11 mouse cellular contexts compared by ENCODE assay signal in the genomic region with DNA sequence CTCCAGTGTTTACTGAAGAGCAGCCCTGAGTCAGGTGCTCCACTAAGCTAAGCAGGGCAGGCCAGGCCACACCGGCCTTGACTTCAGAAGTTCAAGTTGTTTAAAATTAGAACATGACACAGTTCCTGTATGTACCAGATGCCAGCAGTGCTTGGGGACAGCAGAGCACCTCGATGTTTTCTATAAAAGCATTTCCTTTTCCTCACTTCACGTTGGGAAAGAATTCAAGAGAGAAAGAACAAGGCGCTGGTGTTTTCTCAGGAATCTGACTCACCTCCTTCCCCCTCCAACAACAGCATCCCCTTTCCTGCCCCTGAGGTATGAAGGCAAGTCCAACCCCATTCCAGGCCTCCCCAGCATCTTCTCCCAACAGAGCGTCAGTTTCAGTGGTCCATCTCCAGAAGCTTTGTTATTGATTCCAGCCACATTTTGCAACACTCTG.
A peak's percentile ranks its signal among the peaks of the same experiment; 100 is the strongest.
DNase-seq lines count a peak whose midpoint lies in the region; ATAC-seq and TF ChIP-seq lines count a peak whose summit lies in the region.
"Had no signal": no experiment of that assay in that cellular context is flagged by ENCODE, and none has a peak within 500 bp of the region (broad histone marks: within the 10 kb centered on the region; RNA-seq: fewer than 3 reads in every experiment).

No protein-coding gene starts in this region.

- no peaks in the 10 kb centered on the region for H3K36me3 ChIP-seq in lung, embryonic 15.5 days
- H3K36me3 ChIP-seq in embryonic facial prominence, embryonic 11.5 days (replicated peaks; ENCODE audit: control insufficient read depth, insufficient read depth, low read depth, low read length) = no peaks in the 10 kb centered on the region
- H3K36me3 ChIP-seq in heart, embryonic 15.5 days = no peaks in the 10 kb centered on the region

- peak overlapping the region; percentile 69 for H3K27ac ChIP-seq in lung, embryonic 15.5 days
- no peak overlapping the region for H3K27ac ChIP-seq in embryonic facial prominence, embryonic 11.5 days (replicated peaks; ENCODE audit: low read depth, low read length)
- H3K27ac ChIP-seq in heart, embryonic 15.5 days = peak overlapping the region; percentile 70
- H3K27ac ChIP-seq: macrophage had no signal

- no peak for ATAC-seq in lung, embryonic 15.5 days (ENCODE audit: borderline replicate concordance, extremely low read depth, low FRiP score, low TSS enrichment)
- ATAC-seq in embryonic facial prominence, embryonic 11.5 days (replicated peaks; ENCODE audit: insufficient number of reproducible peaks, low FRiP score, low TSS enrichment, low read depth) = no peak
- peak; percentile 84 for ATAC-seq in heart, embryonic 15.5 days (replicated peaks; ENCODE audit: insufficient number of reproducible peaks, insufficient read depth, low FRiP score, low read depth)

- H3K4me1 ChIP-seq in lung, embryonic 15.5 days = peaks cover 21% of the 10 kb centered on the region
- 0 out of 2 replicates have a peak, but pooled peaks cover 4% of the 10 kb centered on the region for H3K4me1 ChIP-seq in lung, adult 2 months (ENCODE audit: control insufficient read depth, insufficient read depth, low read length)
- H3K4me1 ChIP-seq in embryonic facial prominence, embryonic 11.5 days (ENCODE audit: control insufficient read depth, insufficient read depth, low read length) = no peaks in the 10 kb centered on the region
- peaks cover 29% of the 10 kb centered on the region for H3K4me1 ChIP-seq in heart, embryonic 15.5 days (replicated peaks)

- DNase-seq in heart, adult 11 months = peak; percentile 95
- no peak for DNase-seq in heart, postnatal 25 days (ENCODE audit: low spot score)
- no peak for DNase-seq in lung, adult 2 months
- DNase-seq in embryonic facial prominence, embryonic 11.5 days (ENCODE audit: low spot score) = peak; percentile 27
- no peak for DNase-seq in c-Kit-positive CD71-positive TER-119-positive erythroid progenitor cells, embryonic 14.5 days (ENCODE audit: low spot score)
- no peak for DNase-seq in neural tube, embryonic 10.5 days (ENCODE audit: extremely low spot score, low spot score)
- DNase-seq: cerebellum, adult 8-10 months; thymus, postnatal 36 days had no signal

- H3K4me3 ChIP-seq in lung, embryonic 15.5 days = no peak overlapping the region
- no peak overlapping the region for H3K4me3 ChIP-seq in lung, adult 2 months (replicated peaks; ENCODE audit: extremely low read depth, low read depth, low read length)
- H3K4me3 ChIP-seq in embryonic facial prominence, embryonic 11.5 days (ENCODE audit: low read depth, low read length) = no peak overlapping the region
- no peak overlapping the region for H3K4me3 ChIP-seq in heart, embryonic 15.5 days

- H3K9ac ChIP-seq in lung, embryonic 15.5 days = no peak overlapping the region
- H3K9ac ChIP-seq in embryonic facial prominence, embryonic 11.5 days (replicated peaks; ENCODE audit: low read length) = no peak overlapping the region
- no peak overlapping the region for H3K9ac ChIP-seq in heart, embryonic 15.5 days

- intact Hi-C loops in heart, postnatal 25 days (cut with DNase I) = loop anchor here (10.0 kb wide), 1 partner anchor 99 kb away; no protein-coding TSS in a partner anchor

- no peaks in the 10 kb centered on the region for H3K9me3 ChIP-seq in lung, embryonic 15.5 days
- no peaks in the 10 kb centered on the region for H3K9me3 ChIP-seq in embryonic facial prominence, embryonic 11.5 days (replicated peaks; ENCODE audit: control insufficient read depth, low read length)
- no peaks in the 10 kb centered on the region for H3K9me3 ChIP-seq in heart, embryonic 15.5 days (replicated peaks)

- H3K4me2 ChIP-seq in lung, embryonic 15.5 days = no peak overlapping the region
- H3K4me2 ChIP-seq in embryonic facial prominence, embryonic 11.5 days (ENCODE audit: low read depth, low read length) = no peak overlapping the region
- no peak overlapping the region for H3K4me2 ChIP-seq in heart, embryonic 15.5 days

- TF ChIP-seq POLR2A in lung, adult 2 months (IDR thresholded peaks at IDR 0.05; ENCODE audit: borderline replicate concordance, extremely low read depth, low read depth, low read length) = no peak

- TF ChIP-seq CTCF in lung, adult 2 months (IDR thresholded peaks at IDR 0.05; ENCODE audit: insufficient read depth, low read length) = no peak

- WGBS in lung, embryonic 15.5 days = 31% methylated on average over 5 of the region's 5 CpGs
- WGBS in lung, adult 2 months = 10% methylated on average over 5 of the region's 5 CpGs
- WGBS in embryonic facial prominence, embryonic 11.5 days = 28% methylated on average over 5 of the region's 5 CpGs
- 22% methylated on average over 5 of the region's 5 CpGs for WGBS in heart, embryonic 15.5 days

- no peaks in the 10 kb centered on the region for H3K27me3 ChIP-seq in lung, embryonic 15.5 days
- no peaks in the 10 kb centered on the region for H3K27me3 ChIP-seq in embryonic facial prominence, embryonic 11.5 days (ENCODE audit: control insufficient read depth, insufficient read depth, low read length)
- peaks cover 6% of the 10 kb centered on the region; the same call in 1 of the 2 replicates for H3K27me3 ChIP-seq in heart, embryonic 15.5 days

Comparison
In these comparisons a context has a peak if more than half of its experiments do, and no peak if none do; other contexts are left out.
1. DNase-seq: peak in heart, adult 11 months (single experiment) and embryonic facial prominence, embryonic 11.5 days (single experiment); none in heart, postnatal 25 days (single experiment), lung, adult 2 months (single experiment), c-Kit-positive CD71-positive TER-119-positive erythroid progenitor cells, embryonic 14.5 days (single experiment) and neural tube, embryonic 10.5 days (single experiment).